Mouse (Mus musculus) liver, embryonic 14.5 days (tissue): ENCODE measurements around the gene Dctn3.

ENCODE experiments used
- CTCF ChIP-seq: IDR thresholded peaks from 2 replicates; pipeline ENCODE4 v1.5.1; 2016; ENCODE audit warnings: antibody characterized with exemption, low read depth, control low read depth
- EP300 ChIP-seq: IDR thresholded peaks from 2 replicates; pipeline ENCODE4 v1.6.1; 2016; ENCODE audit warnings: antibody characterized with exemption, low read depth

GRCm38 (mm10) chr4:41754797-41755337 is 31.9 kb upstream of the Dctn3 start, which contains the start of gene Galt:
- TF ChIP-seq CTCF (no peak), EP300 (no peak)
